Mouse (Mus musculus): ENCODE results near the gene Man2c1. TPM values are rescaled to one million over a fixed set of nuclear protein-coding genes. Genes with fewer than 3 reads are reported as not detected.

The Man2c1 gene
- total RNA-seq (2021): 10 to 100 TPM; 43.7 to 46.0 TPM

DNA sequence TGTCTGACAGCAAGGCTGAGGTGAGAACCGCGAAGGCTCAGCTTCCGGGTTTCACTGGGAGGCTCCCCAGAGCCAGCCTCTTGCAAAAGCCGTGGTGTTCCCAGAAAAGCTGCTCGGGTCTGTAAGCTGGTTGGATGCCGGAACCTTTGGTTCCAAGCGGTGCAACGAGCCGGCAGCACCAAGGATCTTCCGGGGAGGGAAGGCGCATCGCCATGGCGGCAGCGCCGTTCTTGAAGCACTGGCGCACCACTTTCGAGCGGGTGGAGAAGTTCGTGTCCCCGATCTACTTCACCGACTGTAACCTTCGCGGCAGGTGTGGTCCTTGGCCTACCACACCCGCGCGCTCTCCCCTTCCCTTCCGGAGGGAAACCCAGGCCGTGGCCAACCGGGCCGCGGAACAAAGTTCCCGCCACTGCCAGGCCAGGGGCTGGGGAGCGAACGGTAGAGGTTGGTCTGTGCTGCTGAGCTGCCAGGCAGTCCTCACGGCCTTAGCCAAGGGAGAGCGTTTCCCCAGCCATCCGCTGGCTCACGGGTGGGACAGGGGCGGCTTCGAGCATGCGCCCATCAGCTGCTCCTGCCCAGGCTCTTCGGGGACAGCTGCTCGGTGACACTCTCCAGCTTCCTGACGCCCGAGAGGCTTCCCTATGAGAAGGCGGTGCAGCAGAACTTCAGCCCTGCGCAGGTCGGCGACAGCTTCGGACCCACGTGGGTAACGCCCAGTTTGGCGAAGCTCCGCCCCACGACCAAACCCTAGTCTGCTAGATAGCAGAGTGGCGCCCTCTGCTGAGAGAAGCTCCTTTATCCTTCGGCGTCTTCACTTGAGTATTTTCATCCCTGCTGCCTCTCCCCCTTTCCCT lies at the start of gene Man2c1:
Man2c1 (plus strand) TSS at position 114 of the 857 bp plus-strand sequence.
- intact Hi-C loops (cut with DNase I): loop anchor here (2.0 to 5.0 kb wide), 4 partner anchors 60 to 238 kb away; partner anchors contain the start of gene Snx33
- peak; percentile 81 for DNase-seq (ENCODE audit: low spot score)

DNA sequence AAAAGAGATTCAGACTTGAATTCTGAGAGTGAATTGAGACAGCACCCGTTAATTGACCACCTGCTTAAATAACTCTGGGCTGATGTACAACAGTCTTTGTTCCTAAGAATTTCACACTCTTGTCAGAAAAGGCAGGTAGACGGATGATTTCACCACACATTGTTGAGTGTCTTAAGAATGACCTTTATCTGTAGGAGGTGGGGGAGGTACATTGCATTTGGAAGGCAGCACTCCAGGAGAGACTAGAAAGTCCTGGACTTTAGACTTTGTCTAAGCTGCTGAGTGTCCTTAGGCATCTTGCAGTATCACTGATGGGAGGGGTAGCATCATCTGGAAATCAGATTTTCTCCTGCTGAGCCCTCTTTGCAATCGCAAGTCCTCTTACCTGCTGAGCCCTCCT lies 48.3 kb upstream of the Man2c1 start:
- intact Hi-C loops (cut with DNase I): no loop called here
- DNase-seq (ENCODE audit: low spot score): no peak

DNA sequence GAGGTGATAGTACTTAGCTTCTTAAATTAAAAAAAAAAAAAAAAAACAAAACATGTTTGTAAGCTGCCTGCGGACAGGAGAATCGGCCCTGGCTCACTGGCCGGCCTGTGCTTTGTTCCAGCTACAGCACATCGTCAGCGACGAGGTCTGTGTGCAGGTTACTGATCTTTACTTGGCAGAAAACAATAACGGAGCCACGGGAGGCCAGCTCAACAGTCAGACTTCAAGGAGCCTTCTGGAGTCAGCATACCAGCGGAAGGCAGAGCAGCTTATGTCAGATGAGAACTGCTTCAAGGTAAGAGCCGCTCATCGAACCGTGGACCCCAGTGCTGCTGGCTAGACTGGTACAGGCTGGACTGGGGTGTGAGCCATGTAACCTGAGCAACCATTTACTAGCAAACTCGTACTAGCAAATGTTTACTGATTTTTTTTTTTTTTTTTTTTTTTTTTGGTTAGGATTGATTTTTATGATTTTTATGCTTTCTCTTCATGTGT lies 13.2 kb upstream of the Man2c1 start:
- intact Hi-C loops (cut with DNase I): no loop called here
- DNase-seq (ENCODE audit: low spot score): no peak

DNA sequence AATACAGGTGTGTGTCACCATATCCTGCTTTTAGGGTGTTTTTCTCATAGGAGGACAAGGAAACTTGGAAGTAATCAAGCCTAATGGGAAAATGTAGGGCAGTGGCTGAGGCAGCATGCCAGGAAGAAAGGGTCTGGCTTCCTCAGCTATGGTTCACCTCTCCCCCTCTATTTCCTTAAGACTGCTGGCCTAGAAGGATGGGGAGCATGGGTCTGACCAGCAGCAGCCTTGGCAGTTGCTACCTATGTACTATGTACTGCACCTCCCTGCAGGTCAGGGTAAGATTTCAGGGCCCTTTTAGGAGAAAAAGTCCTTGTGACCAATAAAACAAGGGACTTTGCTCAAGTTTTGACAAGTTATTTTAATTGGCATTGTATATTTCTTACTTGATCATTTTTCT lies 849 bp upstream of the Man2c1 start:
- no peak for DNase-seq (ENCODE audit: low spot score)
- intact Hi-C loops (cut with DNase I): loop anchor here (1.0 to 5.0 kb wide), 5 partner anchors 52 to 237 kb away; partner anchors contain the start of gene Snx33

DNA sequence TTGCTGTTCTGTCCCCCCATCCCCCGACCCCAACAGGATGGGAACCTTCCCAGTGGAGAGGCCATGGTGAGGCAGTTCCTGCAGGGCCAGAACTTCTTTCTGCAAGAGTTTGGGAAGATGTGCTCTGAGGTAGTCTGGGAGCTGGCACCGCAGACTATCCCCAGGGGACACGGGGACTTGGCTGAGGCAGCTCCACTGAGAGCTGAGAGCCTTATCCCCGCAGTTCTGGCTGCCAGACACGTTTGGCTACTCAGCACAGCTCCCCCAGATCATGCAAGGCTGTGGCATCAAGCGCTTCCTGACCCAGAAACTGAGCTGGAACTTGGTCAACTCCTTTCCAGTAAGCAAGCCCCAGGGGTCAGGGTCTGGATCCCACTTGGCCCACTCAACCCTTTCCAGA lies 6.8 kb downstream of the Man2c1 start:
- no peak for DNase-seq (ENCODE audit: low spot score)
- intact Hi-C loops (cut with DNase I): no loop called here

DNA sequence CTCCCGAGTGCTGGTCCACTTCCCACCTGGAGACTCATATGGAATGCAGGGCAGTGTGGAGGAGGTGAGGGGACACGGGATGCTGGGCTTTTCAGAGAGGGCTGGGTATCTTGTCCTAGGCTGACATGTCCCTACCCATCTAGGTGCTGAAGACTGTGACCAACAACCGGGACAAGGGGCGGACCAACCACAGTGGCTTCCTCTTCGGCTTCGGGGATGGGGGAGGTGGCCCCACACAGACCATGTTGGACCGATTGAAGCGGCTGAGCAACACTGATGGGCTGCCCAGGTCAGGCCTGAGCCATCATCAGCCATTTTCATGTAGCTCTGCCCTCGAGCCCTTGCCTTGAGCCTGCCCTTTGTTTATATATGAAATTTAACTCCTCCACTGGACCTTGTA lies 7.3 kb downstream of the Man2c1 start:
- intact Hi-C loops (cut with DNase I): no loop called here
- DNase-seq (ENCODE audit: low spot score): no peak

DNA sequence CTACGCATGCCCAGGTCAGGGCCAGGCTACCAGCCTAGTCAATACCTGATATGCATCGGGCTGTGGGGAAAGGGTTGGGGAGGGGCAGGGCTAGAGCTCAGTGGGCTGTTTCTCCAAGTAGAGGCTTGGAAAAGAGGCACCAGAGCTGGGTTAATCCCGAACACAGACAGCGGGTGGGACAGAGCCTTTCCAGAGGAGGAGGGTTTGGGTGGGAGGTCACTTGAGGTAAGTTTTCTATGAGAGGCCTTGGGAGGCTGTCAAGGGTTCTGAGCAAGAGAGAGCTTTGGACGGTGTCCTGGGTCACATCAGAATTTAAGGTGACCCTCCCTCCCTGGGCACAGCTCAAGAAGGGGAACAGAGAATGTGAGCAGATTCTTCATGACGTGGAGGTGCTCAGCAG lies 8.0 kb downstream of the Man2c1 start:
- intact Hi-C loops (cut with DNase I): no loop called here
- no peak for DNase-seq (ENCODE audit: low spot score)

DNA sequence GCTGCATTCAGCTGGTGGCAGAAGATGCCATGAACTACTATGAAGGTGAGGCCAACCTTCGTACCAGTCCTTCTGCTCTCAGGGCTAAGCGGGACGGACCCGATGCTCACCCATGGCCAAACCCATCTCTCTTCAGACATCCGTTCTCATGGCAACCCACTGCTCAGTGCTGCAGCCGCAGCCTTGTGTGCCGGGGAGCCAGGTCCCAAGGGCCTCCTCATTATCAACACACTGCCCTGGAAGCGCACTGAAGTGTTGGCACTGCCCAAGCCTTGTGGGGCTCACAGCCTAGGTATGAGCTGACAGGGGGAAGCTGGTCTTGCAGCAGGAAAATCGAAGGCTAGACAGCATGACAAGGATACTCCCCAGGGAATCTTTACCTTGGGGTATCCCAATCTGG lies 8.6 kb downstream of the Man2c1 start:
- intact Hi-C loops (cut with DNase I): no loop called here
- no peak for DNase-seq (ENCODE audit: low spot score)

DNA sequence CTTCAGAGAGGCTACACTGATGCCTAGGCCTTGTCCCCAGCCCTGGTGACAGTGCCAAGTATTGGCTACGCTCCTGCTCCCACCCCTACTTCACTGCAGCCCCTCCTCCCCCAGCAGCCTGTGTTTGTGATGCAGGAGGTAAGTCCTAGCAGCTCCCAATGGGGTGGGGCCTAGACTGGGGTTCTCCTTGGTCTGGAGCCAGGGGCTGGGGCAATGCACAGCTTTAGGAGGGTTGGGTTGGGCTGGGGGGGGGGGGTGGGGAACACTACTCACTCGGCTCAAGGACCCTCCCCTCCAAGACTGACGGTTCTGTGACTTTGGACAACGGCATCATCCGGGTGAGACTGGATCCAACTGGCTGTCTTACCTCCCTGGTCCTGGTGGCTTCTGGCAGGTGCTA lies 9.1 kb downstream of the Man2c1 start:
- DNase-seq (ENCODE audit: low spot score): no peak
- intact Hi-C loops (cut with DNase I): no loop called here

DNA sequence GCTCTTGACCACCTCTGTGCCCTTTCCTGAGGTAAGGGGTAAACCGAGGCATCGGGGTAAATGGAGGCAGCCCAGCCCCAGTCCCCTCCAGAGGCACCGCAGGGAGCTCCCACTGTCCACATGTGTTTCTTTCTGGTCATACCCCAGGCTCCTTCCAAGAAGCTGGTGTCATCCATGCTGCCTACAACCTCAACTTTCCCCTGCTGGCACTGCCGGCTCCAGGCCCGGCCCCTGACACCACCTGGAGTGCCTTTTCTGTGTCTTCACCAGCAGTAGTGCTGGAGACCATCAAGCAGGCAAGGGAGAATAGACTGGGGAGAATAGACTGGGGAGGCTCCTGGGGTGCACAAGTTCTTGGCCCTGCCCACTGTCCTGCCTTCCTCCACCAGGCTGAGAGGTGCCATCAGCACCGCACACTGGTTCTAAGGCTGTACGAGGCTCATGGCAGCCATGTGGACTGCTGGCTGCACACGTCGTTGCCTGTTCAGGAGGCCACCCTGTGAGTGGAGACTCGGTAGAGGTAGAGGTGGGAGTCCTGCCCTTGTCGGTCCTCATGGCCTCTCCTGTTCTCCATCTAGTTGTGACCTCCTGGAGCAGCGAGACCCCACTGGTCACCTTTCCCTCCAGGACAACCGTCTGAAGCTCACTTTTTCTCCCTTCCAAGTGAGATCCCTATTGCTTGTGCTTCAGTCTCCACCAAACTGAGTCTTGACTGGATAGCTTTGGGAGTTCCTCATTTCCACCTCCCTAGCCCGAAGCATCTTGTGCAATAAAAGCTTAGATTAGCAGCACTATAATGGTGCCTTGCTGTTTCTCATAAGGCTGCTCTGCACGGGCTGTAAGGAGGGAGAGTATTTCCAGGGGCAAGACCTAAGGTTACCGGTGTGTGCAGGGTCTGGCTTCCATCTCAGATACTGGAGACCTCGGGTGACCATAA lies 11.2 kb downstream of the Man2c1 start:
- intact Hi-C loops (cut with DNase I): no loop called here
- DNase-seq (ENCODE audit: low spot score): no peak

DNA sequence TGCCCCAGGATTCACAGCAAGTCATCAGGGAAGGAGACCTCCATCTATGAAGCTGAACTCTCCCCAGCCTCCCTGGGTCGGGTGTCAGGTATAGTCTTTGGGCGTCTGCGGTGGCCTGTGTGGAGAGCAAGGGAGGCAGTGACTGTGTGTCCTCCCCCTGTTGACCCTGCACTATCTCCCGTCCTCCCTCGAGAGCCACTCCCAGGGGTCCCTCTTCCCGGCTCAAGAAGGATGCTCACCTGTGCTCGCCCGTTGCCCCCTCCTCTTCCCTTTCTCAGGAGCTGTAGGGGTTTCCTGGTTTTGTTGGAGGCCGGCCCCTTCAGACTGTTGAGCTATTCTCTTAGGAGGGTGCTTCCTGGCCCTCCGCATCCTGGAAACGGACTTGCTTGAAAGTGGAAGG lies 12.7 kb downstream of the Man2c1 start:
- DNase-seq (ENCODE audit: low spot score): no peak
- intact Hi-C loops (cut with DNase I): no loop called here

DNA sequence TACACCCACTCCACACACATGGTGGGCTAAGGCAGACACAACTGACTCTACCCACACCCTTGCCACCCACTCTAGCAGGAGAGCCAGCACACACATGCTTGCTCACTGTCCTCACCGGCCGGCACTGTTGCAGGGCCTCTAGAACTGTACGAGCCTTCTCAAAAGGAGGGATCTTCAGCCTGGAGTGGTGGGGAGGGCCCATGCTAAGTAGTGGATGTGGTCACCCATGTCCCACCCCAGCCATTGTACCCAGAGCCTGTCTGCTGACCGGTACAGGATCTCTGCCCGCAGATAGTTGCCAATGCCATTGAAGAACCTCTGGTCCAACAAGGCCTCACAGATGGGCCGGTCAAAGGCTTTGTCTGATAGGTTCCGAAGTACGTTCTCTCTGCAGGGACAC lies 14.3 kb downstream of the Man2c1 start:
- intact Hi-C loops (cut with DNase I): loop anchor here (5.0 kb wide), 1 partner anchor 193 kb away; the partner anchor contains the start of gene Snupn
- DNase-seq (ENCODE audit: low spot score): no peak

DNA sequence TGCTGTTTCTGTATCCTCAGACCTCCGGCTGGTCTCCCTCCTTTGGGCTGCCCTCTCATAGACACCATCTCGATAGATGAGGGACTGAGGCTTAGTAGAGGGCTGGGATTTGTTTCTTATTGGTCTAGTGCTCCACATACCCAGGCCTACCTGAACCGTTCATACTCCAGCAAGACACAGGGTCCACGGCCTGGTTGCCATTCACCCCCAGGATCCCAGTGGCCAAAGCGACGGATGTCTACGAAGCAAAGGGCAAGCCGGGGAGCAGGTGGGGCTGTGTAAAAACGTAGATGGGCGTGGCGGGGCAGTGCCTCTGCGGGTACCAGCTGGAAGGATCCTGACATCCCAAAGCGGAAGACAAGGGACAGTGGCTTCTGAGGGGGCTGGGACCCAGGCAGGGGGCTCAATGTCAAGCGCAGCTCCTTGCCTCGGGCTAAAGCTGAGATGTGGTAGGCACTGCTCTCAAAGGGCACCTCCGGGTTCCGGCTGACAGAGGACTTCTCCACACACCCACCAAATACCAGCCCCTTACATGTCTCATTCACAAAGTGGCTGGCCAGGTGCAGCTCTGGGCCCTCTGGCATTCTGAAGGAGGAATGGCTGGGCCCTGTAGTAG lies 16.1 kb downstream of the Man2c1 start:
- no peak for DNase-seq (ENCODE audit: low spot score)
- intact Hi-C loops (cut with DNase I): loop anchor here (5.0 kb wide), 1 partner anchor 194 kb away; the partner anchor contains the start of gene Snupn

DNA sequence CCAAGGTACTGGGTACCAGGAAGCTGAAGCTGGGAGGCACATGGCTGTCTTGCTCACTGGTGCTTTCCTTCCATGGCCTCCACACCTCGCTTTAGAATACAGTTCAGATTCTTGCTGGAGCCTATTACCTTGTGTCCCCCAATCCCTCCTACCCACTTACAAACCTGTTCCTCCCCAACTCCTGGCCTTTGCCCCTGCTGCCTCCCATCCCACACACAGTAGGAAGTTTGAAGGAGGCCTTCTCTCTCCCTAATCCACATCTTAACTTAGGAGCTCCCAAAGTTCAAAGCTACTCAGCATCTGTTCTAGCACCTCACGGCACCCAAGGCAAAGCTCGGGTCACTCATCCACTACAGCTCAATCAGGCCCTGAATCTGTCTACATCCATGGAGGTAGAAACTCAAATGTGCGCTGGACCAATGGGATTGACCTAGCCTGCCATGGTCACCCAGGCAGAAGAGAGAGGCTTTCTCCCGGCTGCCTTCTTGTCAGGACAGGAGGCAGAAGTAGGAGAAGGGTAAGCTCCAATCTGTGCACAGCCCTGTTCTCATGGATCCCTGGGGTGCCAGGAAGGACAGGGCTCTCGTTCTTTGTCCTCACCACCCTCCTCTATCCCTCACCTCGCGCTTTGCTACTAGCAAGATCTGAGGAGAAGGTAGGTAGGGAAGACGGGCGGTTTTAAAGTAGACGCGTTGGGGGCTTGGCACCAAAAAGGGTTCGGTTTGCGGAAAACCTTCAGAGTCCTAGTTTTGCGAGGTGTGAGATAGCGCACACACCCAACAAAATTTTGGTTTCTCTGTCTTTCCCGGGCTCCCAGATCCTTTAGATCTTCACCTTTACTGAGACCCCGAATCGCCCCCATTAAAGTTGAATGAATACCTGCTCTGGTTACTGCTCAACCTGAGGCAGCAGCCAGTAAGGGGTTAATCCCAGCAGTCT lies 17.0 kb downstream of the Man2c1 start:
- intact Hi-C loops (cut with DNase I): loop anchor here (5.0 kb wide), 1 partner anchor 195 kb away; the partner anchor contains the start of gene Snupn
- DNase-seq (ENCODE audit: low spot score): no peak

DNA sequence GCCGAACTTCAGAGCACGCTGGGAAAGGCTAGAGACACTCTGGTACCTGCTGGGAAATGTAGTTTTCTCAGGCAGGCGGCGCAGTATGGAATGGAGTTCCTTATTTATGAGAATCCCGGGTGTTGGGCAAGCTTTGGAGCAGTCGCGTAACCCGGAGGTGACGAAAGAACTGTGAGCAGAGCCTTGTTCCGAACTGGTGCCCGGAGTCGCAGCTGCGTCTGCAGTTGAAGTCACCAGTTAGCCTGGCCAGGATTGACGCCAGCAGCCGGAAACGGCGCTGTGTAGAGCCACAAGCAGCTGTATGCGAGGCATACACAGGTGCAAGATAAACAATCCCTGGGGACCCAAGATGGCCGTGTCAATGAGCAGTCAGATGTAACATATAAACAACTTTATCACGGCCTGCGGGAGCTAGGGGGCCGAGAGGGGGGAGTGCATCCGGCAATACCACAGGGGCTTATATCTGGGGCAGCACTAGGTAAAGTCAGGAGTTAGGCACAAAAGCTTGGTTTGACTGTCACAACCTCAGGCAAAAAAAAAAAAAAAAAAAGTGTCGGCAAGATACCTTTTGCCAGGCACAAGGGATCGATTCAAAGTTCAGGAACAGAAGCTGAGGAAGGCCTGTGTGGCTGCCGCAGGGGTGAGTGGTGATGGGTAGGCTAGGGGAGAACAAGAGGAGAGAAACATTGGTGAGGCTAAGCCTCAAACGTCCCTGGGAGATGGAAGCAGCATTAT lies 17.8 kb downstream of the Man2c1 start, which contains the start of gene Neil1:
Neil1 (minus strand) TSS at position 162 of the 735 bp plus-strand sequence.
- peak; percentile 87 for DNase-seq (ENCODE audit: low spot score)
- intact Hi-C loops (cut with DNase I): loop anchor here (5.0 kb wide), 1 partner anchor 196 kb away; the partner anchor contains the start of gene Snupn

DNA sequence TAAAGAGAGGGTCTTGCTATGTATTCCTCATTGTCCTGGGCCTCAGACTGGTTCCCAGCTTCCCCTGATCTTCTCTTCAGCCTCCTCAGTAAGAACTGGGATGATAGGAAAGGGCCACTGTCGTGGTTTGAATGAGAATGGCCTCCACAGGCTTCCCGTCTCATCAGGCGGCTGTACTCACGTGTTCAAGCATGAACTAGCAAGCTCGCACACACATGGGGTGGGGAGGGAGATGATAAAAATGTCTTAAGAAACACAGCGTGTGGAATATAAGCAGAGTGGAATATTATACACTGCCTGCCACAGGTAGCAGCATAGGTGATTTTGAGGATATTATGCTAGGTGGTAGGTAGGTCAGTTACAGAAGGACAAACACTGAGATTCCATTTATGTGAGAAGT lies 18.5 kb downstream of the Man2c1 start:
- DNase-seq (ENCODE audit: low spot score): no peak
- intact Hi-C loops (cut with DNase I): loop anchor here (5.0 kb wide), 1 partner anchor 197 kb away; the partner anchor contains the start of gene Snupn

DNA sequence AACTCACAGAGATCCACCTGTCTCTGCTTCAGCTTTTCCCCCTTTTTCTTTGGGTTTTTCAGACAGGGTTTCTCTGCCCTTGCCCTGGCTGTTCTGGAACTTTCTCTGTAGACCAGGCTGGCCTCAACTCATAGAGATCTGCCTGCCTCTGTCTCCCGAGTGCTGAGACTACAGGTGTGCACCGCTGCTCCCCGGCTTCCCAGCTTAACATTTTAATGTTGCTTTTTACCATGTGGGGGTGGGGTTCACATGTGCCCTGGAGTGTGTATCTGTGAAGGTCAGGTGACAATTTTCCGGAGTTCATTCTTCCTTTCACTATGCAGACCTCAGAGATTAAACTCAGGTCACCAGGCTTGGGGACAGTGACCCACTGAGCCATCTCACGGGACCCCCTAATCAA lies 19.7 kb downstream of the Man2c1 start:
- intact Hi-C loops (cut with DNase I): no loop called here
- no peak for DNase-seq (ENCODE audit: low spot score)

DNA sequence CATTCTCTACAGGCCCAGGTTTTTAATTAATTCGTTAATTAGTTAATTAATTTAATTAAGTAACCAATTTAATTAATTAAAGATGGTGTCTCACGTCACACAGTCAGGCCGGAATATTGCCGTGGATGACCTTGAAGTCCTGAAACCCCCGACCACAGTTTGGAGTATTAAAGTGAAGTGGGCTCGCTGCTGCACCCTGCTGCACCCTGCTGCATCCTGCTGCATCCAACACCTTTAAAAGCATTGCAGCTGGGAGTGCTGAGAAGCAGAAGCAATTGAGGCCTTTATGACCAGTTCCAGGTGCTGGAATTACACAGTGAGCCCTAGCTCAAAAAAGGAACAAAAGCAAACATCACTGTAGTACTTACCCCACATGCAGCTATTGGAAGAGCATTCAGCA lies 21.8 kb downstream of the Man2c1 start:
- no peak for DNase-seq (ENCODE audit: low spot score)
- intact Hi-C loops (cut with DNase I): no loop called here
